Mouse (Mus musculus) neutrophil, adult 5-6 weeks (primary cell): ENCODE results near the gene Pde9a. TPM values are rescaled to one million over a fixed set of nuclear protein-coding genes. Genes with fewer than 3 reads are reported as not detected.

Experiments
- ATAC-seq: fragments of 151-379, 151-347 bp; 2 replicates; pipeline ENCODE4 v1.8.0; 2017; ENCODE audit warnings: mild to moderate bottlenecking, moderate TSS enrichment; ENCODE audit not compliant: insufficient number of reproducible peaks, poor library complexity, low FRiP score, severe bottlenecking; ENCODE audit errors: extremely low read depth
- total RNA-seq: library from RNA; stranded (forward); fragments of 200-1000 nt; gene quantifications from 2 replicates; pipeline ENCODE4 v1.2.3, GENCODE M21; 2017

Pde9a gene
- total RNA-seq, 1 experiment from 2014 or later = 1.2 TPM

DNA sequence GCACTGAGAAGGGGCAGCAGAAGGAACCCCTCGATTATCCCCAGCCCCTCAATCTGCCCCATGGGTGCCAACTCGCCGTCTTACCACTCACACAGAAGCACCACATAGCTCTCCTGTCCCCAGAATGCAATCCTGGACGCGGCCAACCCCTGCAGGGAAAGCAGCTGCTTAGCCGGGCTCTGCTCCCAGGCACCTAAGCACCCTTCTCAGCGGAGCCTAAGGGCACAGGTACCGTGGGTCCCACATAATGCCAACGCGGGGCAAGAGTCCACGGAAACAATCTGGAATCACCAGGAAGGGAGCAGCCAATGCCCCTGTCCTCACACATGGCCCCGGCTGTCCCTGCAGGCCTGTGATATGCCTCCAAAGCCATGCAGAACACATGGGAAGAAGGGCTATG lies 113.7 kb downstream of the Pde9a start:
- no peak for ATAC-seq

DNA sequence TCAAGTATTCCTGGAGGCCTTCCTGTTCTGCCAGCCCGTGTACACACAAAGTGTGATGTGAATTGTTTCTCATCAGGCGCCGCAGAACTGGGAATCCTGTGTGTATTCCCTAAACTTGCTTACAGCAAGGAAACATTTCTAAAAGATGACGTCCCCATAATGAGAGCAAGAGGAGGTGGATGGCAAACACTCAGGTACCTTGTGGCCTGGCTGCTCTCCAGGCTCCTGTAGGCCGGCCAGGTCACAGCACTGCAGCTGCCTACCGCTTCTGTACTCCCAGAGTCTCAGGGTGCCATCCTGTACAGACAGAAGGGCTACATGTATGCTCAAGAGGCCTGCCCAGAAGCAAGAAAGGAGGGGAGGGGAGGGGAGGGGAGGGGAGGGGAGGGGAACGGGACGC lies 114.4 kb downstream of the Pde9a start:
- ATAC-seq = no peak

DNA sequence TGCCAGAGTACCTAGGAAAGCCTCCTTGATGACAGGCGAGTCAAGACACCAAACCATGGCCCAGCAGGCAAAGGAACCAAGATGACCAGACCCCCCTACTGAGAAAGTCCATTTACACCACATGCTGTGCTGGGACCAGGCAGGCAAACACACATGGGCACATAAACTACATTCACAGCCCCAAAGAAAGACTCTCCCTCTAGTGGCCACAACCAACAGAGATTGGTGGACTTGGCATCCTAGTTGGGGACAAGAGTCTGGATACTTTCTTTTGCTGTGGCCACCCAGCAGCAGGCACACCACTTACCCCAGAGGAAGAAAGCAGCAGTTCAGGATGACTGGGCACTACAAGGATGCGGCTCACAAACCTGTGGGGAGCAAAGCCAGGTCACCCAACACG lies 114.9 kb downstream of the Pde9a start:
- ATAC-seq = no peak

DNA sequence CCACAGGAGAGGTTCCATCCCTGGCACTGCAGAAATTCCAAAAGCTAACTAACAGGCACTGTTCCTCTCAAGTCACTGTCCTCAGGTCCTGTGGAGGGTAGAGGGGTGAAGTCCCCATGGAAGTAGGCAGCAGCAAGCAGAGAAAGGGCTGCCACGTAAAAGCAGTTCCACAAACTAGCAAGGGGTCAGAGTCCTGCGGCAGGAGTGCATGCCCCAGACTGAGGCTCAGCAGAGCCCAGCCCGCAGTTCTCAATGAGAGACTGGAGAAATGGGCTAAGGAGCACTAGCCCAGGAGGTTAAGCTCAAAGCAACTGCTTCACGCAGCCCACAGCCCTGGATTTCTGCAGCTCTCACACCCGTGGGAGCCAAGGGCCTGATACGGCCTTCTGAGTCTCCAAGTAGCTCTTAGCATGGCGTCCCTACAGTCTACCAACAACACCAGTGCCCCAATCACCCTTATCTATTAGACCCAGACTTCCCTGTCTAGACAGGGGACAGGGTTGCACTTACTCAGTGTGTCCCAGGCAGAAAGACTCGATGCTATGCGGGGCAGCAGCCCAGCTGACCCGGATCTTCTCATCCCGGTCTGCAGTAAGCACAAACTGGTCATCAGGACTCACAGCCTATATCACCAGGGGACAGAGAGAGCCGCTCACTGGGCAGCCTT lies 116.4 kb downstream of the Pde9a start:
- no peak for ATAC-seq

- ATAC-seq = no peak
Observed at GRCm38 (mm10) chr17:31503337-31503736, 117.3 kb downstream of the Pde9a start.

DNA sequence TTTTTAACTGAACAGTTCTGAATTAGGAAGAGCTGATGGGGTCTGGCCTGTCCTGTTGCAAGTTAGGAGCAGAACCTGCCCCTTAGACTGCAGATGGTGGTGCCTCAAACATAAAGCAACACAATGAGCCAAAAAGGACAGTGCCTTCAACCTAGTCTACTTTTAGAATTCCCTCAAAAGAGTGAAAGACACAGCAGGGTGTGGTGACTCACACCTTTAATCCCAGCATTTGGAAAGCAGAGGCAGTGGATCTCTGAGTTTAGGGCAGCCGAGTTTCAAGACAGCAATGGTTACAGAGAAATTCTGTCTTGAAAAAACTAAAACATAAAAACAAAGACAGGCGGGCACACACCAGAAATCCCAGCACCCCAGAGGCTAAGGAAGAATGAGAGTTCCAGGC lies 117.9 kb downstream of the Pde9a start:
- ATAC-seq = no peak

GRCm38 (mm10) chr17:31505013-31505412 lies 119.0 kb downstream of the Pde9a start:
- no peak for ATAC-seq

DNA sequence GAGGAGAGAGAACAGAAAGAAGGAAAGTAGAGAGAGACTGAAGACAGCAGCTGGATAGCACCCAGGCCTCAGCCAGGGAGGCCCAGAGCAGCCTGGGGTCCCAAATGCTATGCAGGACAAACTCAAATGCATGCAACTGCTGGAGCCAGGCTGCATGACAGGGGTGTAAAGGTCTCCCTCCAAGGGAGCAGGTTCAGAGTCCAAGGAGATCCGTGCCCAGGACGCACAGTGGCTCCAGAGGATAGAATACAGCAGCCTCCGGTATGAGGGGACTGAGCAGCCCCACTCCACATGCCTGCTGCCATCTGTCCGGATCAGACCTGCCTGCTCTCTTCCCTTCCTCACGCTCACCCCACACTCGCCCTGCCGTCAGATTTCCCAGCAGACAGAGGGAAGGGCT lies 120.3 kb downstream of the Pde9a start:
- no peak for ATAC-seq

DNA sequence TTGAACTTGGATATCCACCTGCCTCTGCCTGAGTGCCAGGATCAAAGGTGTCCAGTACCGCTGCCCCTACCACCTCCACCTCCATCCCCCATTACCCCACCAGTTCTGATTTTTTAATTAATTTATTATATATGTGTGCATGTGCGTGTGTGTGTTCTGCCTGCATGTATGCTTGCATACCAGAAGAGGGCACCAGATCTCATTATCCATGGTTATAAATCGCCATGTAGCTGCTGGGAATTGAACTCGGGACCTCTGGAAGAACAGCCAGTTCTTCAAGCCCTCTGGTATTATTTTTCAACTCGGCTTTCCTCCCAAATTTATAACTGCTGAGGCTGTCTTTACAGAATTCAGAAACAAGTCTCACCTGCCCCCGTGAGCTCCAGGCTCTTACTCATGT lies 124.9 kb downstream of the Pde9a start:
- ATAC-seq = no peak

DNA sequence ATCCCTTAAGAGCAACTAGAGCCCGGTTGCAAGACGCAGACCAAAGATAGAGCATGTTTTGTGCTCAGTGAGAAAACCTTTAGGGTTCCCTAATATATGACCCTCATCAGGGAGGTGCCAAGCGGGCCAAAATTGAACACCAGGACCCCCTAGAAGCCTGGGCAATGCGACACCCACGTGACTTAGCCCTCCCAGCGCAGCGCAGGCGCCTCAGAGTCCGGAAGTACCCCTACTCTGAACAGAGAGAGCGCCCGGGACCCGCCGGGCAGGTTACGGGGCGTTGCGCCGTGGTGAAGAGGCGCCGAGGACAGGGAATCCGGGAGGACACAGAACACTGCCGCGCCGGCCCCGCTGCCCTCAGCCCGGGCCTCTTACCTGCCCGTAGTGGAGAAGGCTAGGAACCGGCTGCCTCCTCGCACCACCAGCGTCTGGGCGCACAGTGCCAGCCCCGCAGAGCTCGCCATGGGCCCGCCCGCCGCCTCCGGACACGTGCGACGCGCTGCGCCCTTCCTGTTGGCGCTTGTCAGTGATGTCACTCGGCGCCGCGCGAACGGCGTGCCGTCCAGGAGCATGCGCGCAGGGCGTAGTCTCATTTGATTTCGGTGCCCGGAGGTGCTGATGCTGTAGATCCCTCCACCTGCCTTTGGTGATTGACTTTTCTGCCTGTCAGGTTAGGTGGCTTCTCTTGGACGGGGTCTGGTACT lies 125.9 kb downstream of the Pde9a start:
- ATAC-seq = peak; percentile 95

DNA sequence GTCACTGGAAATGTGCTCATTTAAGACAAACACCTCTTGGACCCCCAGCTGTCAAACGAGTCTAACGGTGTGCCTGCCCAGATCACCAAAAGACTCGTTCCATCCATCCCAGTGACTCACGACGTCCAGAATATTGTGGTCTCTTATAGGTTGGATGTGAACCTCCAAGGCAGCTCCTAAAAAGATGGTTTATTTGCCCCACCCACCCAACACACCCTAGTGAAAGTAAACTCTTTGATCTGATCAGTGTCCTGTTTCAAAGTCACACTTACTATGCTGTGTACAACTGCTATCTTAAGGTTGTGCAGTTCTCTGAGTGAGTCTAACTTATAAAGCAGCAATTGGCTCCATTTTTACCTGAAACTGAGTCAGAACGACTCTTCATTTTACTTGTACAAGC lies 126.6 kb downstream of the Pde9a start:
- ATAC-seq = no peak

DNA sequence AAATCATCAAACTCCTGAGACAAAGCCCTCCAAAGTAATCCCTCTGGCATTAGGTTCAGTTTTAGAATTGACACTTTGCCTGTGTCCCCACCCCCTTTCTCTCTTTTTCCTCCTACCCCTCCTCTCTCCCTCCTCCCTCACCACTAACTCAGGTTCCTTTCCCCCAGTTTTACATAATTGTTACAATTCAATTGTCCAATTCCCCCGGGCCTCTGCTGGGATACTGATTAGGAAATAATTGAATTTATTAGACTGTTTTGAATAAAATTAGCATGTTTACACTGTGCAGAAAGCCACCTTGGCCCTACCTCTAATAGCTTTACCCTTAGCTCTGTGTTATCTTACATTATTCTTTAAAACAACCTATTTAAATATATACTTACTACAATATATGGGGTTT lies 128.7 kb downstream of the Pde9a start:
- ATAC-seq = no peak

DNA sequence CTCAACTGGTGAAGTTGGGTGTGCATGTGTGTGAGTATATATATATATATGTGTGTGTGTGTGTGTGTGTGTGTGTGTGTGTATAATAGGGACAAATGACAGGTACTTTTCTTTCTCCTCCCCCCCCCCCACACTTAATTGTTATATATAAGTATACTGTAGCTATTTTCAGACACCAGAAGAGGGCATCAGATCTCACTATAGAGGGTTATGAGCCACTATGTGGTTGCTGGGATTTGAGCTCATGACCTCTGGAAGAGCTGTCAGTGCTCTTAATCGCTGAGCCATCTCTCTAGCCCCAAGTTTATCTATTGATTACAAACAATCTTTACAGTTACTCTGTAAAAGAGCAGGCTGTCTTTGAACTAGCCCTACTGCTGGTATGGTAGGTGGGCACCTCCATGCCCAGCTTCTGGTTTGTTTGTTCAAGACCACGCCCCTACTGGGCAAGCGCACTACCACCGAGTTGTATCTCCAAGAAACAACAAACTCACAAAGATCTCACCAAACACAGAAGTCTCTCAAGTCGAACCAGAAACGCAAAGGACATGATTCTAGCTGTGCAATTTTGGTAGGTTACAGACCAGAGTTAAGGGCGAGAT lies 133.4 kb downstream of the Pde9a start:
- ATAC-seq = no peak; the same call in 1 of the 2 replicates

DNA sequence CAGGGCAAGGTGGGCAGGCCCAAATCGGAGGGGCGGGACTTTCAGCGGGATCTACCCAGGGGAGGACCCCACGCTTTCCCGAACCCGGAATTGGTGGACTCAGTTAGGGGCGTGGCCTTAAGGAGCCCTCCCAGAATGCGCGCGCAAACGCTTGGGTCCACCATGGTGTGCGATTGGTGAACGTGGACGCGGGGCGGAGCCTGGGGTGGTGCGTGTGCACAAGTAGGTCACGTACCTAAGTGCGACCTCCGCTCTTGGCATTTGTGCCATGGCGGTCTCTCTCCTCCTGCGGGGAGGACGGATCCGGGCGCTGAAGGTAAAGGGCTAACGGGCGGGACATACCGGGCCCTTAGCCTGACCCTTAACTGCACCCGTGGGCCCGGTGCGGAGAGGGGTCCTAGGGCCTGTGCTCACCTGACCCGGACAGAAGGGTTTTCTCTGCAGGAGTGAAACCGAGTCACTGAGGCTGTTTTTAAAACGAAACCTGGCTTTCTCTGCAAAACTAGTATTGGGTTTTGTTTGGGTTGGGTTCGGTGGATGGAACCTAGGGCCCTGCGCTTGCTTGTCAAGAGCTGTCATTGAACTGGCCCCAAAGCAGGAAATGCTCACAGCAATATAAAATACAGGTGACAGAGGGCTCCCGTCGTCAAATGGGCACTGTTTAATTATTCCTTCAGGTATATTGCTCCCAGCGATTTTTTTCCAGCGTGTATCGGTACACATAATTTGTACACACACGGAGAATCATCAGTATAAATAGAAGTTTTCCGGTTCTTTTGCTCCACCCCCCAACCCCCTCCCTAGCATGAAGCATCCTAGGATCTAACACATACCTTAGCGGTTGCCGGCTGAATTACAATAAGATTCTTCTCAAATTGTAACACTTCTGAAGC lies 134.2 kb downstream of the Pde9a start, which contains the start of the genes Wdr4 and Ndufv3:
Gene Wdr4, minus strand, starts transcription at position 35 of the 893 bp plus-strand sequence.
Gene Ndufv3, plus strand, starts transcription at position 170 of the 893 bp plus-strand sequence.
- peak; percentile 95 for ATAC-seq

DNA sequence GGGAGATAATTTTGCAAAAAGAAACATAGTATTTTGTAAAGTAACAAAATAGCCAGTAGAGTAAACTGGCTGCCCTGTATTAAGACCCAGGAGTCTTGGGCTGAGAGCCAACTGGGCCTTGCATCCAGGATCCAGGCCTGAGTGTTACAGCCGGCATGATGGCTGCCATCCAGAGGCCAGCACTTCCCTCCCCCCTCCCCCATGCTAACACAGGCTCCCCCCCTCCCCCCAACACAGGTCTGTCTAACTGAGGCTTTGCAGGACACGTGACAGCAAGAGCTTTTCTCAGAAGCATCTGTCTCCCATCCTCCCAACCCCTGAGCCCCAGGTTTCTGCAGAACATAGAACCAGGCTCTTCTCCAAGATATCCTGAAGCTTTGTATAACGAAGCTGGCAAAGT lies 134.9 kb downstream of the Pde9a start:
- no peak for ATAC-seq

- ATAC-seq = no peak
Observed at GRCm38 (mm10) chr17:31521948-31522347, 135.9 kb downstream of the Pde9a start.

GRCm38 (mm10) chr17:31525114-31525513 lies 139.1 kb downstream of the Pde9a start:
- ATAC-seq = no peak

DNA sequence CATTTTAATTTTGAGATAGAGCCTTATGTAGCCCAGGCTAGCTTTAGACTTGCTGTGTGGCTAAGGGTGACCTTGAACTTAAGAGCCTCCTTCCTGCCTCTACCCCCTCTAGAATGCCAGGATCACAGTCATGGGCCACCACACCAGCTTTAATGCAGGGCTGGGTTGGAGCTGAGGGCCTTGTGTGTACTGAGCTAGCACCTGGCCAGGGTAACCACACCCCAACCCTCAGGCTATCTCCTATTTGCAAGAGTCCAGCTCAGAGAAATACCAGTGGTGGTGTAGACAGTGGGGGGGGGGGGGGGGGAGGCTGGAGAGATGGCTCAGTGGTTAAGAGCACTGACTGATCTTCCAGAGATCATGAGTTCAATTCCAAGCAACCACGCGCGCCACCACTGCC lies 139.8 kb downstream of the Pde9a start:
- no peak for ATAC-seq
